Mouse (Mus musculus) liver, embryonic 11.5 days (tissue): Measurements from ENCODE around the gene 9130409I23Rik. TPM values are rescaled to one million over a fixed set of nuclear protein-coding genes. Genes with fewer than 3 reads are reported as not detected.

ENCODE experiments used
- ATAC-seq: fragments of 200-750 bp; cut with Nextera tagmentation; replicated peaks from 2 replicates; pipeline ENCODE4 v1.8.0; 2017; ENCODE audit warnings: moderate number of reproducible peaks, mild to moderate bottlenecking, moderate TSS enrichment, moderate library complexity; ENCODE audit not compliant: low FRiP score
- DNase-seq: peaks from one replicate; pipeline ENCODE4 v3.0.0-alpha.2; 2017; ENCODE audit warnings: low spot score
- H3K27ac ChIP-seq: fragments of 300-500 bp; sonication (generic); 2 replicates; pipeline ENCODE4 v1.5.1; 2014; ENCODE audit warnings: mild to moderate bottlenecking, low read depth, low read length, control low read depth
- H3K27me3 ChIP-seq: fragments of 300-500 bp; sonication (generic); replicated peaks from 2 replicates; pipeline ENCODE4 v1.6.1; 2014; ENCODE audit warnings: low read length, mixed read lengths; ENCODE audit not compliant: control insufficient read depth, insufficient read depth
- H3K36me3 ChIP-seq: fragments of 300-500 bp; sonication (generic); 2 replicates; pipeline ENCODE4 v1.6.1; 2014; ENCODE audit warnings: mild to moderate bottlenecking, low read length, moderate library complexity, mixed read lengths; ENCODE audit not compliant: control insufficient read depth, insufficient read depth
- H3K4me1 ChIP-seq: fragments of 300-500 bp; sonication (generic); replicated peaks from 2 replicates; pipeline ENCODE4 v1.6.1; 2014; ENCODE audit warnings: low read length, mixed read lengths; ENCODE audit not compliant: control insufficient read depth, insufficient read depth
- H3K4me2 ChIP-seq: fragments of 300-500 bp; sonication (generic); 2 replicates; pipeline ENCODE4 v1.6.1; 2014; ENCODE audit warnings: mild to moderate bottlenecking, control low read depth, moderate library complexity
- H3K4me3 ChIP-seq: fragments of 300-500 bp; sonication (generic); 2 replicates; pipeline ENCODE4 v1.5.1; 2014; ENCODE audit warnings: low read depth, low read length, control low read depth
- H3K9ac ChIP-seq: fragments of 300-500 bp; sonication (generic); 2 replicates; pipeline ENCODE4 v1.6.1; 2014; ENCODE audit warnings: low read depth, low read length, control low read depth
- H3K9me3 ChIP-seq: fragments of 300-500 bp; sonication (generic); 2 replicates; pipeline ENCODE4 v1.6.1; 2016; ENCODE audit warnings: low read length, inconsistent platforms, mixed read lengths; ENCODE audit not compliant: control insufficient read depth
- WGBS: fragments of 180-500 bp; shearing (Covaris S2); extraction: QIAGEN DNeasy Blood & Tissue Kit; methylation state at CpG from one replicate; pipeline ENCODE4 v1.1.7; 2014; 5-methylcytosine and 5-hydroxymethylcytosine counted together
- polyA plus RNA-seq: library from polyadenylated mRNA; unstranded; fragments of >200 nt; fragmentation: Nextera tagmentation; extraction: Ambion mirVana; gene quantifications from 2 replicates; pipeline ENCODE4 v1.2.1, GENCODE M21; 2014

The 9130409I23Rik gene
- polyA plus RNA-seq, 1 experiment from 2014 or later, result not detected

DNA sequence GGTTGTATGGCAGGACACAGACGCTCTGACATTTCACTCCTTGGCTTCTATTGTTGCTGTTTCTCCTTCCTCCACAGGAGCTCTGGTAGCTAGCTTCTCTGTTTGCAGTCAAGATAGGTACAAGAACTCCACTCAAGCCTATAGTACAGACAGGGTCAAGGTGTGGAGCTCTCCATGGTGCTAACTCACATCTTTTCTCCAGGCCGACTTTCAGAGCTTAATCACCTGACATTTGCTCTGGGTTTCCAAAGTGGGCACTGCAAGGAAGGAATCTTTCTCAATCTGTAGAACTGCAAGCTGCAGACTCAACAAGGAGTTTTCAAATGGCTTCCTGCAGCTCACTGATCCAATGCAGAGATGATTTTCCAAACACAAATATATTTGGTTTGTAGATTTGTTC, 33.0 kb downstream of the 9130409I23Rik start:
- H3K4me1 ChIP-seq, result no peaks in the 10 kb centered on the region
- H3K27me3 ChIP-seq, result no peaks in the 10 kb centered on the region
- H3K4me2 ChIP-seq, result no peak overlapping the region
- DNase-seq (no peak), ATAC-seq (no peak)
- no peak overlapping the region for H3K9ac ChIP-seq
- H3K27ac ChIP-seq, result no peak overlapping the region
- no peaks in the 10 kb centered on the region for H3K9me3 ChIP-seq
- H3K4me3 ChIP-seq, result no peak overlapping the region
- H3K36me3 ChIP-seq, result no peaks in the 10 kb centered on the region
- WGBS, result 35% methylated on average over 2 of the region's 2 CpGs

- H3K9ac ChIP-seq, result no peak overlapping the region
- no peak overlapping the region for H3K4me2 ChIP-seq
- no peaks in the 10 kb centered on the region for H3K9me3 ChIP-seq
- H3K4me1 ChIP-seq, result no peaks in the 10 kb centered on the region
- 77% methylated on average over 12 of the region's 12 CpGs for WGBS
- no peak overlapping the region for H3K4me3 ChIP-seq
- H3K27ac ChIP-seq, result no peak overlapping the region
- DNase-seq, result no peak
- no peak for ATAC-seq
- H3K36me3 ChIP-seq, result peaks cover 23% of the 10 kb centered on the region; the same call in 1 of the 2 replicates
- no peaks in the 10 kb centered on the region for H3K27me3 ChIP-seq
Measured at GRCm38 (mm10) chr1:181090048-181090447, 39.0 kb downstream of the 9130409I23Rik start.

Other genes starting within 250 kb of the 9130409I23Rik start
- 1,897 and 1,996 TPM in 2 replicates for gene H3f3a, start 237.3 kb upstream of the 9130409I23Rik start, polyA plus RNA-seq
- 49.0 and 49.2 TPM in 2 replicates for gene Sde2, start 200.1 kb upstream of the 9130409I23Rik start, polyA plus RNA-seq
- not detected in 2 replicates for gene Lefty2, start 158.1 kb upstream of the 9130409I23Rik start, polyA plus RNA-seq
- 162 and 171 TPM in 2 replicates for gene Pycr2, start 146.9 kb upstream of the 9130409I23Rik start, polyA plus RNA-seq
- 7.3 and 9.5 TPM in 2 replicates for gene Lefty1, start 116.2 kb upstream of the 9130409I23Rik start, polyA plus RNA-seq
- 7.8 and 8.3 TPM in 2 replicates for gene Tmem63a, start 108.9 kb upstream of the 9130409I23Rik start, polyA plus RNA-seq
- gene Ephx1, start 30.3 kb upstream of the 9130409I23Rik start, polyA plus RNA-seq, result 1.6 and 1.7 TPM in 2 replicates
- 38.1 and 38.8 TPM in 2 replicates for gene Nvl, start 93.0 kb downstream of the 9130409I23Rik start, polyA plus RNA-seq
- 77.6 and 82.7 TPM in 2 replicates for gene Cnih4, start 93.5 kb downstream of the 9130409I23Rik start, polyA plus RNA-seq
- gene Wdr26, start 160.8 kb downstream of the 9130409I23Rik start, polyA plus RNA-seq, result 33.8 and 40.0 TPM in 2 replicates